Mouse (Mus musculus): ENCODE data around the gene Rhbdl1. TPM values are rescaled to one million over a fixed set of nuclear protein-coding genes. Genes with fewer than 3 reads are reported as not detected.
"Not testable (repeated sequence)": the region's sequence is repeated elsewhere in the genome, so short reads cannot be mapped to it uniquely, and the experiment has no call there.

Gene Rhbdl1
- total RNA-seq, 2 experiments from 2014 or later: 4.6 TPM; not detected in 1

GRCm38 (mm10) chr17:25873405-25874147, 36.5 kb upstream of the Rhbdl1 start:
- ATAC-seq (replicated peaks; ENCODE audit: low FRiP score, poor library complexity, severe bottlenecking): no peak

GRCm38 (mm10) chr17:25872676-25873075, 35.6 kb upstream of the Rhbdl1 start:
- ATAC-seq (replicated peaks; ENCODE audit: low FRiP score, poor library complexity, severe bottlenecking): no peak

DNA sequence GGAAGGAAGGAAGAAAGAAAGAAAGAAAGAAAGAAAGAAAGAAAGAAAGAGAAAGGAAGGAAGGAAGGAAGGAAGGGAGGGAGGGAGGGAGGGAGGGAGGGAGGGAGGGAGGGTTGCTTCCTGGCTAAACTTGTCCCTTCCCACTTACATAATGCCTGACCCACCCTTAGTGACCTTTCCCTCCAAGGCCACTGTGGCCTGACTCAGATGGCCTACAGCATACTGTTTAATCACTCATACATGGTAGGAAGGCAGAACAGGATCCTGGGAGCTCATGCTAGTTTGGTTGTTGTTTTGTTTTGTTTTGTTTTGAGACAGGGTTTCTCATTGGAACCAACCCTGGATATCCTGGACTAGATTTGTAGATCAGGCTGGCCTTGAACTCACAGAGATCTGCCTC, 34.5 kb upstream of the Rhbdl1 start:
- not testable (repeated sequence) for ATAC-seq (replicated peaks; ENCODE audit: low FRiP score, poor library complexity, severe bottlenecking)

GRCm38 (mm10) chr17:25869954-25870353, 32.9 kb upstream of the Rhbdl1 start:
- ATAC-seq (replicated peaks; ENCODE audit: low FRiP score, poor library complexity, severe bottlenecking): no peak

- ATAC-seq (replicated peaks; ENCODE audit: low FRiP score, poor library complexity, severe bottlenecking): no peak
Observed at GRCm38 (mm10) chr17:25869498-25869897, 32.4 kb upstream of the Rhbdl1 start.

GRCm38 (mm10) chr17:25868601-25869191, 31.6 kb upstream of the Rhbdl1 start, which contains the start of gene Mcrip2:
Mcrip2 (minus strand) TSS chr17:25868764.
- no peak for ATAC-seq (replicated peaks; ENCODE audit: low FRiP score, poor library complexity, severe bottlenecking)

DNA sequence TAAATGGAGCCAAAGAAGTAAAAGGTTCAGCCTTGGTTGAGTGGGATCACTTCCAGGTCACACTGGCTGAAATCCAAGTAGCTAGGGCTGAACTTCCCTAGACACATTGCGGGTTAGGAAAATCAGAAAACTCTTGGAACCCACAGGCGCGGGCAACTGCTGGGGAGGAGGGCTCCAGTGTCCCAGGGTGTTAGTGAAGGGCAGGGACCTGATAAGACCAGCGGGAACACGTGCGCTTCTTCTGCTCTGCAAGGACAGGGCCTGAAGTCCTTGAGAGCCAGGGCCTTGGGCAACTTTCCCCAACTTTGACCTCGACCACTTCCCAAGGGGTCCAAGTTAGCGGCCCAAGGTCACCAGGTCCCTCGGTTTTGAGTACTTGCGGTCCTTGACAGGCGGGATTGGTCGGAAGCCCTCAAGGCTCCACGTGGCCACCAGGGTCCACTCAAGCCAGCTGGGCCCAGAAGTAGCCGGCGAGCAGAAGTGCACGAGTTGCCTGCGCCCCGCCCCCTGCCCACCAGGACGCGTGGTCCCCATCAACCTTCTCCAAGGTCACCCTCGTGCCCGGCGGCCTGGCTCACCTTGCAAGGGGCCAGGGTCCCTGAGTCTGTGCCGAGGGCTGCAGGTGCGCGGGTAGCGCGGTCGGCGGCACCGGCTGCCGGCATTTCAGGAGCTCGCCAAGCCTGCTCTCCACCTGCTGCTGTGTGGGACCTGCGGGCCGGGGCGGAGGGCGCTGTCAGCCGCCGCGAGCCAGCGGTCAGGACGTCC, 30.9 kb upstream of the Rhbdl1 start:
- ATAC-seq (replicated peaks; ENCODE audit: low FRiP score, poor library complexity, severe bottlenecking): peak; percentile 61

DNA sequence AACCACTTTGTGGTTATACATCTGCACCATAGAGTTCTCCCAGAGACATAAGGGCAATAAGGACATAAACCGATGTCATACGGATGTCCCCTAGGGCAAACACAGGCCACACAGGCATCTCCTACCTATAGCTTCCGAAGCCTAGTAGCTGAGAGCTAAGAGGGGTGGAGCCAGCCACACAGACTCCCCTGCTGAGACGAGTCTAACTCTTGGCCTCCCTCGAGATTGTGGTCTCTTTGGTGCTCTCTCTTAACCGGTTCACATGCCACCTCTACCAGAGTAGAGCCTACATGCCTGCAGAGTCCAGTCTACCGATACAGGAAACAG, 30.4 kb upstream of the Rhbdl1 start:
- no peak for ATAC-seq (replicated peaks; ENCODE audit: low FRiP score, poor library complexity, severe bottlenecking)

GRCm38 (mm10) chr17:25866172-25866571, 29.1 kb upstream of the Rhbdl1 start:
- no peak for ATAC-seq (replicated peaks; ENCODE audit: low FRiP score, poor library complexity, severe bottlenecking)

DNA sequence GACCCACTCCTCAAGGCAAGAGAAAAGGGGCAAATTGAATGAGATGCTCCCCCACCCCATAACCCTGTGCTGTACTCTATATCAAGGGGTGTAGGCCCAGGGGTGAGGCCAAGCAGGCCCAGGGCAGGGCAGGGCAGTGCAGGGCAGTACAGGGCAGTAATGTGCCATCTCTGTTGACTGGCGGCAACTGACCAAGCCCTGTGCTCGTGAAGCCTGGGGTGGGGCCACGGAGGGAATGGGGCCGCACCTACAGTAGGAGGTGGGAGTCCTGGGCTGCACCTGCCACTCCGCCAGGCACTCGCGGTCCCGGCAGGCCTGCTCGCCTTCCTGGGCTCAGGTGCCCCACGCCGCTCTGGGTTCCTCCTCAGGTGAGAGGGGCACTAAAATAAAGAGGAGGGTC, 28.2 kb upstream of the Rhbdl1 start:
- ATAC-seq (replicated peaks; ENCODE audit: low FRiP score, poor library complexity, severe bottlenecking): no peak

- no peak for ATAC-seq (replicated peaks; ENCODE audit: low FRiP score, poor library complexity, severe bottlenecking)
Observed at GRCm38 (mm10) chr17:25864311-25864710, 27.2 kb upstream of the Rhbdl1 start.

DNA sequence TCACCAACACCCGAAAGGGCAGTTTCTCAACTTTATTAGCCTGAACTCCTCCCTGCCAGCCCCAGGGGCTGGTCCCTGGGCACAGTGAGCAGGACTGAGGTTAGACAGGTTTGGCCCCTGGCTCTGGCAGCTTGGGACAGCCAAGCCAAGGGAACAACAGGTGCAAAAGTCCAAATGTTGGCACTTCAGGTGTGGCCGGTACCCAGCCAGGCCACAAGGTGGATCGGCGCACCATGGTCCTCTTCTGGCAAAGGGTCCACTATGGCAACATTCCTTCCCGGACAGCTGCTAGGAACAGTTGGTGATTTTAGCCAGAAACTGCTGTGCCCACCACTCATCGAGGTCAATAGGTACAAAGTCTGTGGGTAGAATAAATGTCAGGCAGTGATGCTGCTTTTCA, 26.6 kb upstream of the Rhbdl1 start:
- ATAC-seq (replicated peaks; ENCODE audit: low FRiP score, poor library complexity, severe bottlenecking): no peak

DNA sequence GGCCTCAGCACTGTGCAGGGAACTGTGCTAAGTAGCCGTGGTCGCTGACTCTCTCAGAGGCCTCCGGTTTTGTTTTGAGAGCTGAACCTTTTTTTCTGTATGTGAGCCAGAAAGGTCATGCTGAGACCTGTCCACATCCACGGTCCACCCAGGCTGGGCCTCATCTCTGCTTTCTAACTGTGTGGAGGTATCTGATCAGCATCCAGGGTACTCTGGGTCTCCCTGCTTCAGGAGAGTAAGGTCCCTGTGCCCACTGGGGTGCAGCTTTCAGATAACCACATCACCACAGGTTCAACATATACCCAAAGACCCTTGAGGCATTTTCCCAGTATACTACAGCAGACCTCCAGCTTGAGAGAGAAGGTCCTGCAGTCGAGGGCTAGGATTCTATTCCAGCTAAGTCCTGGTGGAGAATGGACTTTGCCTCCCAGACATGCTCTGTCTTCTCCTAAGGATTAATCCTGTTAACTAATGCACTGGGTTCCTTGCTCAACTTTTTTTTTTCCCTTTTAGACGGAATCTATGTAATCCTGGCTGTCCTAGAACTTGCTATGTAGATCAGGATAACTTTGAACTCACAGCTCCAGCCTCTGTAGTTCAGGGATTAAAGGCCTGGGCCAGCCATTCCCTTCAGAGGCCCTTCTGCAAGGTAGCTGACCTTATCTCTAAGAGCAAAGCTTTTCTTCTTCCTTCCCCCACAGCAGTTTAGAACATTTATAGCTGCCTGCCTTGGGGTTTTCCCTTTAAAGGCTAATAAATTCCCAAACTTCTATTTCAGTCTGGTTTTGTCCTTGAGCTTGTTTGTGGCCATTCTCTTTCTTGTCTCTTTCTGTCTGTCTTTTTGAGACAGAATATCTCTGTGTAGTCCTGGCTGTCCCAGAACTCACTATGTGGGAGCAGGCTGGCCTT, 24.9 kb upstream of the Rhbdl1 start:
- no peak for ATAC-seq (replicated peaks; ENCODE audit: low FRiP score, poor library complexity, severe bottlenecking)

DNA sequence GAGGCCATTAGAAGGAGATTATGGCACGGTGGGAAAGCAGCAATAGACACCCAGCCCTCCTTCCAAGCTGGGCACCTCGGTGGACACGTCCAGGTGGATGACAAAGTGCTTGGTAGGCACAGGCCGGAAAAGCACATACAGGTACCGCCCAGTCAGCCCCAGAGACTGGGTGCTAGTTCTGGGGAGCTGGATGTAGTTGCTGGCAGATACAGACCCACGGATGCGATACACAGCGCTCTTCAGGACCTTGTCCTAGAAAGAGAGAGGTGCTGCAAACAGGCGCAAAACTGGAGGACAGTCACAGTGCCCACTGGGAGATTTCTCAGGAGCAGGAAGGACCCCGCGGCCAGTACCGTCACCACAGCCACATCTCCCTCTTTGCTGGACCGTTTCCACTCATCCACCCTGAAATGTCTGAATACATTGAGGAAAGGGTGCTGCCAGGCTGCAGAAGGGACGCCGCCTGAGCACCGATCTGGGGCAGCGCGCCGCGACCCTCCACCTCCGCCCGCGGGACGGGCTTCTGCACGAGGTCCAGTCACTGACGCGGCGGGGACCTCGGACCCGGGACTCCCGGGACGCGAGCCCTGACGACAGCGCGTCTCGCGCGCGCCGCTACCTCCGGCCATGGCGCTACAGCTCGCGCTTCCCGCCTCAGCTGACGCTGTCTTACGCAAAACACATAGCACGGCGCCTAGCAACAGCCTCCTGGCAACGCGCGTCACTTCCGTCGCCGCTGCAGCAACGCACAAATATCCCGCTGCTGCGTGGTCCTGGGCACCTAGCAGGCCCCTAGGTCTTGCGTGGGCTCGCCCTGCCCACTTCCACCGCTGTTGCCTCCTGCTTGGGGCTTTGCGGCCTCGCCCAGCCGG, 24.0 kb upstream of the Rhbdl1 start, which contains the start of gene Wdr90:
Gene Wdr90, minus strand, starts transcription at position 670 of the 872 bp plus-strand sequence.
- ATAC-seq (replicated peaks; ENCODE audit: low FRiP score, poor library complexity, severe bottlenecking): peak; percentile 94

- ATAC-seq (replicated peaks; ENCODE audit: low FRiP score, poor library complexity, severe bottlenecking): no peak
Observed at GRCm38 (mm10) chr17:25860229-25860628, 23.1 kb upstream of the Rhbdl1 start.

DNA sequence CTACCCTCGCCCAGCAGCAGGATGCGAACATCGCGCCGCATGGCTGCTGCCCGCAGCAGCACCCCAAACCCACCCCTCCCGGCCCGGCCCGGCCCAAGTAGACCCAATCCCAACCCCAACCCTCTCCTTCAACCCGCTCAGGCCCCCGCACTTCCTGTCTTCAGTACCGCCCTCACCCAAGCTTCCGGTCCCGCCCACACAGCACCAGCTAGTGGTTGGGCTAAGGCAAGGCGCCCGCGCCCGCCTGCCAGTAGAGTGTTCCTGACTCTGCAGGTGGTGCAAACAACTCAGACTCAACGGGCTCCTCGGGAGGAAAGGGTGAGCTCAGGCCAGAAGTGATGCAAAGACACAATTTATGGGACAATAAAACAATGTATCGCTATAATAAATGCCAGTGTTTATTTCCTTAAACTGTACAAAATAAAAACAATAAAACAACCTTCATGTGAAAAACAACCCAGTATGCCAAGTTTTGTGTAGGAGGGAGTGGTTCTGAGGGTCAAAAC, 7.4 kb upstream of the Rhbdl1 start, which contains the start of gene Rhot2:
Gene Rhot2, minus strand, starts transcription at position 456 of the 506 bp plus-strand sequence.
- ATAC-seq (replicated peaks; ENCODE audit: low FRiP score, poor library complexity, severe bottlenecking): peak; percentile 92

GRCm38 (mm10) chr17:25843636-25844395, 6.7 kb upstream of the Rhbdl1 start:
- peak; percentile 41 for ATAC-seq (replicated peaks; ENCODE audit: low FRiP score, poor library complexity, severe bottlenecking)

GRCm38 (mm10) chr17:25843122-25843521, 6.0 kb upstream of the Rhbdl1 start:
- ATAC-seq (replicated peaks; ENCODE audit: low FRiP score, poor library complexity, severe bottlenecking): no peak
